Mouse (Mus musculus): ENCODE results near the gene Nrap.

- TF ChIP-seq POLR2A (IDR thresholded peaks at IDR 0.05; ENCODE audit: insufficient read depth, low read depth, low read length) (no peak), CTCF (IDR thresholded peaks at IDR 0.05; ENCODE audit: insufficient read depth, low read depth, low read length) (no peak)
These were observed 1.6 kb upstream of the Nrap start for GRCm38 (mm10) chr19:56391307-56392046.
